Comparison of ENCODE assay signal across 27 mouse cellular contexts in genomic region chr12:117254356-117254755, GRCm38 (mm10).
A peak's percentile ranks its signal among the peaks of the same experiment; 100 is the strongest.
DNase-seq lines count a peak whose midpoint lies in the region; ATAC-seq and TF ChIP-seq lines count a peak whose summit lies in the region.
"Had no signal": no experiment of that assay in that cellular context is flagged by ENCODE, and none has a peak within 500 bp of the region (broad histone marks: within the 10 kb centered on the region; RNA-seq: fewer than 3 reads in every experiment).

No protein-coding gene starts in this region.

- no peak overlapping the region for H3K4me2 ChIP-seq in forebrain, embryonic 13.5 days
- no peak overlapping the region for H3K4me2 ChIP-seq in forebrain, embryonic 11.5 days (ENCODE audit: low read depth, low read length, severe bottlenecking)
- H3K4me2 ChIP-seq in hindbrain, embryonic 15.5 days, result no peak overlapping the region
- no peak overlapping the region for H3K4me2 ChIP-seq in hindbrain, embryonic 16.5 days (ENCODE audit: low read length)
- no peak overlapping the region for H3K4me2 ChIP-seq in midbrain, embryonic 11.5 days
- H3K4me2 ChIP-seq in midbrain, postnatal 0 days (ENCODE audit: low read depth, low read length, poor library complexity, severe bottlenecking), result no peak overlapping the region
- H3K4me2 ChIP-seq: embryonic facial prominence, embryonic 12.5 days; heart, embryonic 11.5 days; limb, embryonic 13.5 days; liver, embryonic 12.5 days; neural tube, embryonic 12.5 days; stomach, embryonic 15.5 days had no signal

- H3K4me1 ChIP-seq in forebrain, embryonic 13.5 days, result peaks cover 77% of the 10 kb centered on the region
- H3K4me1 ChIP-seq in forebrain, embryonic 11.5 days (replicated peaks; ENCODE audit: control insufficient read depth, insufficient read depth, low read length), result peaks cover 49% of the 10 kb centered on the region
- H3K4me1 ChIP-seq in hindbrain, embryonic 15.5 days (replicated peaks), result peaks cover 51% of the 10 kb centered on the region
- H3K4me1 ChIP-seq in hindbrain, embryonic 16.5 days (ENCODE audit: control insufficient read depth, insufficient read depth, low read depth, low read length), result peaks cover 25% of the 10 kb centered on the region
- H3K4me1 ChIP-seq in midbrain, embryonic 11.5 days (ENCODE audit: control insufficient read depth, insufficient read depth, low read length), result peaks cover 87% of the 10 kb centered on the region
- peaks cover 24% of the 10 kb centered on the region for H3K4me1 ChIP-seq in midbrain, postnatal 0 days (ENCODE audit: insufficient read depth, low read length)
- H3K4me1 ChIP-seq: megakaryocyte, embryonic 14.5 days; stomach, embryonic 15.5 days had no signal

- WGBS in forebrain, embryonic 13.5 days, result 75% methylated on average over 9 of the region's 9 CpGs
- WGBS in forebrain, embryonic 11.5 days, result 79% methylated on average over 9 of the region's 9 CpGs
- WGBS in hindbrain, embryonic 15.5 days, result 72% methylated on average over 9 of the region's 9 CpGs
- WGBS in hindbrain, embryonic 16.5 days, result 73% methylated on average over 9 of the region's 9 CpGs
- WGBS in midbrain, embryonic 11.5 days, result 80% methylated on average over 9 of the region's 9 CpGs
- 59% methylated on average over 9 of the region's 9 CpGs for WGBS in midbrain, postnatal 0 days

- no peaks in the 10 kb centered on the region; the same call in 1 of the 2 replicates for H3K27me3 ChIP-seq in forebrain, embryonic 13.5 days
- H3K27me3 ChIP-seq in forebrain, embryonic 11.5 days (ENCODE audit: control insufficient read depth, insufficient read depth, low read length), result no peaks in the 10 kb centered on the region
- H3K27me3 ChIP-seq in hindbrain, embryonic 15.5 days, result no peaks in the 10 kb centered on the region
- H3K27me3 ChIP-seq in hindbrain, embryonic 16.5 days (replicated peaks; ENCODE audit: control insufficient read depth, insufficient read depth, low read length), result no peaks in the 10 kb centered on the region
- no peaks in the 10 kb centered on the region for H3K27me3 ChIP-seq in midbrain, embryonic 11.5 days (ENCODE audit: control insufficient read depth, insufficient read depth, low read length)
- no peaks in the 10 kb centered on the region for H3K27me3 ChIP-seq in midbrain, postnatal 0 days (ENCODE audit: insufficient read depth, low read length)
- H3K27me3 ChIP-seq: embryonic facial prominence, embryonic 12.5 days; megakaryocyte, embryonic 14.5 days; neural tube, embryonic 12.5 days; stomach, embryonic 15.5 days had no signal

- H3K27ac ChIP-seq in forebrain, embryonic 13.5 days, result peak overlapping the region; percentile 55
- no peak overlapping the region; the same call in 1 of the 2 replicates for H3K27ac ChIP-seq in forebrain, embryonic 11.5 days (ENCODE audit: low read depth, low read length)
- H3K27ac ChIP-seq in hindbrain, embryonic 15.5 days (replicated peaks), result 0 out of 2 replicates have a peak overlapping the region, but pooled peaks have one; percentile 3
- H3K27ac ChIP-seq in hindbrain, embryonic 16.5 days (ENCODE audit: low read depth, low read length), result no peak overlapping the region
- peak overlapping the region; percentile 86 for H3K27ac ChIP-seq in midbrain, embryonic 11.5 days (ENCODE audit: low read depth, low read length)
- H3K27ac ChIP-seq in midbrain, postnatal 0 days (ENCODE audit: low read depth, low read length), result 0 out of 2 replicates have a peak overlapping the region, but pooled peaks have one; percentile 62
- H3K27ac ChIP-seq: embryonic facial prominence, embryonic 12.5 days; limb, embryonic 13.5 days; liver, embryonic 12.5 days; neural tube, embryonic 12.5 days; stomach, embryonic 15.5 days had no signal

- TF ChIP-seq CTCF in midbrain, postnatal 0 days (IDR thresholded peaks at IDR 0.05), result no peak

- H3K4me3 ChIP-seq in forebrain, embryonic 13.5 days, result no peak overlapping the region
- no peak overlapping the region for H3K4me3 ChIP-seq in forebrain, embryonic 11.5 days (ENCODE audit: low read depth, low read length)
- no peak overlapping the region for H3K4me3 ChIP-seq in hindbrain, embryonic 15.5 days
- H3K4me3 ChIP-seq in hindbrain, embryonic 16.5 days (ENCODE audit: low read length), result no peak overlapping the region
- no peak overlapping the region for H3K4me3 ChIP-seq in midbrain, embryonic 11.5 days (ENCODE audit: low read depth, low read length)
- no peak overlapping the region for H3K4me3 ChIP-seq in midbrain, postnatal 0 days (ENCODE audit: low read depth, low read length)
- H3K4me3 ChIP-seq: embryonic facial prominence, embryonic 12.5 days; limb, embryonic 13.5 days; liver, embryonic 12.5 days; megakaryocyte, embryonic 14.5 days; neural tube, embryonic 12.5 days; stomach, embryonic 15.5 days had no signal

- H3K9ac ChIP-seq in forebrain, embryonic 13.5 days, result no peak overlapping the region
- no peak overlapping the region for H3K9ac ChIP-seq in forebrain, embryonic 11.5 days (ENCODE audit: low read length)
- no peak overlapping the region for H3K9ac ChIP-seq in hindbrain, embryonic 15.5 days
- no peak overlapping the region for H3K9ac ChIP-seq in hindbrain, embryonic 16.5 days (ENCODE audit: low read depth, low read length)
- H3K9ac ChIP-seq in midbrain, embryonic 11.5 days (ENCODE audit: low read length), result no peak overlapping the region
- H3K9ac ChIP-seq in midbrain, postnatal 0 days (replicated peaks; ENCODE audit: low read length, poor library complexity, severe bottlenecking), result no peak overlapping the region
- H3K9ac ChIP-seq: embryonic facial prominence, embryonic 12.5 days; limb, embryonic 13.5 days; liver, embryonic 12.5 days; neural tube, embryonic 12.5 days; stomach, embryonic 15.5 days had no signal

- H3K36me3 ChIP-seq in forebrain, embryonic 13.5 days (ENCODE audit: poor library complexity, severe bottlenecking), result peaks cover 21% of the 10 kb centered on the region
- H3K36me3 ChIP-seq in forebrain, embryonic 11.5 days (ENCODE audit: control insufficient read depth, insufficient read depth, low read length), result no peaks in the 10 kb centered on the region; the same call in 1 of the 2 replicates
- no peaks in the 10 kb centered on the region for H3K36me3 ChIP-seq in hindbrain, embryonic 15.5 days
- H3K36me3 ChIP-seq in hindbrain, embryonic 16.5 days (ENCODE audit: control insufficient read depth, insufficient read depth, low read length), result peaks cover 4% of the 10 kb centered on the region; the same call in 1 of the 2 replicates
- H3K36me3 ChIP-seq in midbrain, embryonic 11.5 days (ENCODE audit: control insufficient read depth, insufficient read depth, low read length), result peaks cover 15% of the 10 kb centered on the region
- H3K36me3 ChIP-seq in midbrain, postnatal 0 days (ENCODE audit: insufficient read depth, low read length), result peaks cover 17% of the 10 kb centered on the region
- H3K36me3 ChIP-seq: embryonic facial prominence, embryonic 12.5 days; limb, embryonic 13.5 days; liver, embryonic 12.5 days; neural tube, embryonic 12.5 days; stomach, embryonic 15.5 days had no signal

- no peak for DNase-seq in forebrain, embryonic 11.5 days (ENCODE audit: low spot score)
- no peak for DNase-seq in midbrain, embryonic 11.5 days (ENCODE audit: low spot score, missing footprints)
- DNase-seq in midbrain, postnatal 0 days (ENCODE audit: low spot score), result no peak
- no peak for DNase-seq in cerebellum, postnatal 10 days
- no peak for DNase-seq in embryo, embryonic 10.5 days (ENCODE audit: low spot score)
- DNase-seq: adrenal gland, postnatal 14 days; cerebellum, adult 9-11 months; gastrocnemius, postnatal 14 days; heart, adult 11 months; kidney, adult 9 months; kidney, postnatal 25 days; lung, adult 18-20 months; lung, postnatal 14 days; thymus, adult 18-20 months; thymus, postnatal 36 days had no signal

- no peak for ATAC-seq in forebrain, embryonic 13.5 days
- ATAC-seq in forebrain, embryonic 11.5 days (replicated peaks; ENCODE audit: low FRiP score), result no peak
- ATAC-seq in hindbrain, embryonic 15.5 days (ENCODE audit: low FRiP score, low read depth), result no peak
- ATAC-seq in hindbrain, embryonic 16.5 days, result no peak
- ATAC-seq in midbrain, embryonic 11.5 days (ENCODE audit: low FRiP score), result no peak
- ATAC-seq in midbrain, postnatal 0 days (ENCODE audit: low FRiP score), result no peak
- ATAC-seq: CD4-positive, CD25-positive, alpha-beta regulatory T cell, adult 4 months; intestine, embryonic 16.5 days; liver, embryonic 12.5 days had no signal

- H3K9me3 ChIP-seq in forebrain, embryonic 13.5 days (replicated peaks), result no peaks in the 10 kb centered on the region
- no peaks in the 10 kb centered on the region for H3K9me3 ChIP-seq in forebrain, embryonic 11.5 days (ENCODE audit: control insufficient read depth, low read length)
- H3K9me3 ChIP-seq in hindbrain, embryonic 15.5 days, result no peaks in the 10 kb centered on the region
- no peaks in the 10 kb centered on the region for H3K9me3 ChIP-seq in hindbrain, embryonic 16.5 days (ENCODE audit: control insufficient read depth, low read length)
- no peaks in the 10 kb centered on the region for H3K9me3 ChIP-seq in midbrain, embryonic 11.5 days (ENCODE audit: control insufficient read depth, low read length)
- H3K9me3 ChIP-seq in midbrain, postnatal 0 days (ENCODE audit: low read length), result no peaks in the 10 kb centered on the region
- H3K9me3 ChIP-seq: embryonic facial prominence, embryonic 12.5 days; liver, embryonic 12.5 days; megakaryocyte, embryonic 14.5 days; neural tube, embryonic 12.5 days; stomach, embryonic 15.5 days had no signal

Comparison
In these comparisons a context has a peak if more than half of its experiments do, and no peak if none do; other contexts are left out.
1. H3K27ac ChIP-seq: peak in forebrain, embryonic 13.5 days (single experiment), hindbrain, embryonic 15.5 days (single experiment), midbrain, embryonic 11.5 days (single experiment) and midbrain, postnatal 0 days (single experiment); none in forebrain, embryonic 11.5 days (single experiment) and hindbrain, embryonic 16.5 days (single experiment).